Mouse (Mus musculus): ENCODE data around the gene Mpped1.

Mpped1 gene

DNA sequence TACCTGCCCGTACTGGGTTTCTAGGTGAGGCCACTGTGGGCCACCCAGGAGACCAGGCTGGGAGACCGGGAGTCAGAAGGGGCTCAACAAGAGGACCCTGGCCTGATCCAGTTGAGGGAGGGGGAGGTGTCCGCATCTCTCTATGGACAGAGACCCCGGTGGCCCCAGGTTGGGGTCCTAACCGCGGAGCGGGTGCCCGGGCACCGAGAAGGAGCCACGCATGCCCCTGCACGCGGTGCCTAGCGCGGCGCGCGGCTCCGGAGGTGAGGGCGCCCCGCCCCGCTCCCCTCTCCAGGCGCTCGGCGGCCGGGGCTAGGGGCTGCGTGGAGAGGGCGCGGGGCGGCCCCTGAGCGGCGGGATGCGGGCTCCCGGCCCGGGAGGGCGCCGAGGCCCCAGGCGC is at the start of gene Mpped1:
Gene Mpped1, plus strand, starts transcription at position 81 of the 400 bp plus-strand sequence.
- no peak for DNase-seq

DNA sequence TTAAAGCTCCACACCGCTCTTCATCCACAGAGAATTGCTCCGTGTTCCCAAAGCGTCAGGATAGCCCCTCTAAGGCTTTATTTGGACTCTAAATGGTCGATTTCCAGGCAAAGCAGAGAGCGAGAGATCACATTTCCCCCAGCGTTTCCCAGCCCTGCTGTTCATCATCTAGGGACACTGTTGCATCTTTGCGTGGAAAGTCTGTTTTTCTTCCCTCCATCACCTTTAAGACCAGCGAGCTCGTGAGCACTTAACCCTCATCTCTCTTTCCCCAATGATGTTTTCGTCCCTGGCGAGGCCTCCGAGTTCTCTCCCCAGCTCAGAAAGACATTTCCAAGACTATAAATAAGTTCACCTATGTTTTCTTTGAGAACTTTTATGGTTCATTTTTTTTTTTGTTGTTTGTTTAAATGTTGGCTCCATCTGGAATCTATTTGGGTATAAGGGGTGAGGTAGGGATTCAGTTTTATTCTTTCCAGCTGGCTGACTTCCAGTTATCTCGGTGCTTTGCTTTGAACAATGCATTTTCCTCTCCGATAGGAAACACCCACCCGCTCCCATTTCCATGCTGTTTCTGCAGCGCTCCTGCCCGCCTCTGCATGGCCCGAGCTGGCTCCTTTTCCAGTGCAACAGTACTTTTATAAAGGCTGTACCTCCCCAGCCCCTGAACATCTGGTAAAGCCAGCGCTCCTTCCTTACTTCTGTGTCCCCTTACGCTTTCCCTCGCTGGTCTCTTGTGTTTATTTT is 38.4 kb upstream of the Mpped1 start:
- DNase-seq, result peak; percentile 29

DNA sequence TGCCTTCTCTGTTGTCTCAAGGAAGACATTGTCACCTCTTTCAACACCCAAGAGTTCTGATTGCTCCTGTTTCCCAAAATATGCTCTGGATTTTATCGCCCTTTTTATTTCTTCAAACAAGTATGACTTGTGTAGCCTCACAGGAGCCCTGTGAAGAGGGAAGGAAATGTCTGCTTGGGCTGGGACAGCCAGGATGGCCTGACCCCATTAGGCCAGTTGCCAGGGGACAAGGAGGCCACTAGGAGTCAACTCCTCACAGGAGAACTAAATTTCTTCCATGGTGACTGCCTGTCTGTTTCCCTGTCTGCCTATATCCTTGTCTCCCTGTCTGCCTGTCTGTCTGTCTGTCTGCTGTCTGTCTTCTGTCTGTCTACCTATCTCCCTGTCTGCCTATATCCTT is 37.2 kb upstream of the Mpped1 start:
- no peak for DNase-seq

DNA sequence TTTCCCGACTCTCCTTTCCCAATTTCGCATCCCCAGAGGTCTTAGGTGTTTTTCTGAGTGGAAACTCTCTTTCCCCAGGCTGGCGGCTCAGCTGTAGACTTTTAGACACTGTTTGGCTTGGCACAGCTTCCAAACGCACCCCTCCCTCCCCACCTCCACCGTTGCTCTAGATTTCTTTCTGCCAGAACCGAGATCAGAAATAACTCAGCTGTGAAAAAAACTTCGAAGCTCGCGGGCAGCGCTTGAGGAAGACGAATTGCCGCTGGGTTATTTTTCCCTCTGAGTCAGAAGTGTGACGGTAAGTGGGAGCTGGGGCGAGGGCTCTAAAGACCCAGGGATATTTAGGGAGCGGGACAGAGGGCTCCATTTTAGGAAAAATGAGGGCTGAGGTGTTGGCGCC is 33.0 kb upstream of the Mpped1 start:
- DNase-seq, result peak; percentile 64

DNA sequence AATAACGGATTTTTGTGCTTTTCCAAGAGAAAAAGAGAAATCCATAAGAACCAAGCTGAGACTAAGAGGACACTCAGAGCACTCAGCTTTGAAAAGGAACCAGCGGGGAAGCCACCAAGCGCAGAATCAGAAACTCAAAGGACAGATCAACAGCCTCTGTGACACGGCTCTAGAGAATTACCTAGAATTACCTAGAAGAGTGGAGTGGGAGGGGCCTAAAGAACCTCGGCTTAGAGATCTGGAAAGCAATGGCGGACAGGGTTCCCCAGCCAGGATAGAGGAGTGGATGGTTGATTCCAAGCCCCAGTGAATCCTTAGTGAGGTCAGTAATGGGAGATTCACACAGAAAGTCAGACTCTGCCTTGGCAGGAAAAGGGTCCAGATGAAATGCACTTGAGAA is 30.3 kb upstream of the Mpped1 start:
- DNase-seq, result no peak

DNA sequence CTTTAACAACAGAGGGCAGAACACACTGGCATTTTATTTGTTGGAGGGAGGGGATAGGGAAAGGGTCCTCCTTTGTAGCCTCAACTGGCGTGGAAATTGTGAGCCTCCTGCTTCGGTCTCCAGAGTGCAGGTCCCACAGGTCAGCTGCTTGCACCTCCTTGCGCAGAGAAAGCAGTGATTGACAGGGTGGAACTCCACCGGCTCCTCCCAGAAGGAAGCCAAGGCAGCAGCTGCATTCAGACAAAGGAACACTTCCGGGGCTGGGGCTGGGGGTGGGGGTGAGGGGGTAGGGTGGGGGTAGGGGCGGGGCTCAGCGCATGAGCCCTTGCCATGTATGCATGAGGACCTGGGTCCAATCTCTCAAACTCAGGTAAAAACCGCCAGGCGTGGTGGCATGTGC is 29.8 kb upstream of the Mpped1 start:
- no peak for DNase-seq

DNA sequence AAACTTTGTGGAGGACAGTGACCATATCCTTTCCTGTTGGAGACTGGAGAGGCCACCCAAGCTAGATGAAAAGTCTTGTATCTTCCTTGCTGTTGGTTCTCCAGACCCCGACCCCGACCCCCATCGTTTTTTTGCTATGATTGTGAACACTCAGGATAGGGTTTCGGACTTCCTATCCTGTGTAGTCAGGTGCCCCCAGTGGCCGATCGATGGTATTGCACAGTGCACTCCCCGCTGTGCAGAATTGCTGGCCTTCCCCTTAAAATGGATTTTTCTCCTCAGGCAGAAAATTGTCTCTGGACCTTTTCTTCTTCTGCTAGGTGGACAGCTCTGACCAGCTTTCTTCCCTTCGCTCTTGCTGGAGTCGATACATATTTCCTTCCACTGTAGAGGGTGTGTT is 22.5 kb upstream of the Mpped1 start:
- peak; percentile 43 for DNase-seq

DNA sequence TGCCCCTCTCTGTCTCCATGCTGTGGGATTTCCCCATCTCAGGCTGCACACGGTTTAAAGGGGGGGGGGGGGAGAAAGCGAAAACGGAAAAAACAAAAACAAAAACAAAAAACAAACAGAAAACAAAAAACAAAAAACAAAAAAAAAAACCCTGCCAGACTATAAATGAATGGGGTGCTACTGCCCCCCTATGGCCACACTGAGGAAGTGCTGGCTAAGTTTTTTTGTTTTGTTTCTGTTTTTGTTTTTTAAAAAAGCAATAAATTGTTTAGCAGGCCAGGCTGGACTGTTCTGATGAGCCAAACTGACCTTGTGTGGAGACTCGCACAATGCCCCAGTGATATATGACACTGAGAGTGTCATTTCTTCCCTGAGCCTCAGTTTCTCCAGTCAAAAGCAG is 20.3 kb upstream of the Mpped1 start:
- DNase-seq, result no peak

DNA sequence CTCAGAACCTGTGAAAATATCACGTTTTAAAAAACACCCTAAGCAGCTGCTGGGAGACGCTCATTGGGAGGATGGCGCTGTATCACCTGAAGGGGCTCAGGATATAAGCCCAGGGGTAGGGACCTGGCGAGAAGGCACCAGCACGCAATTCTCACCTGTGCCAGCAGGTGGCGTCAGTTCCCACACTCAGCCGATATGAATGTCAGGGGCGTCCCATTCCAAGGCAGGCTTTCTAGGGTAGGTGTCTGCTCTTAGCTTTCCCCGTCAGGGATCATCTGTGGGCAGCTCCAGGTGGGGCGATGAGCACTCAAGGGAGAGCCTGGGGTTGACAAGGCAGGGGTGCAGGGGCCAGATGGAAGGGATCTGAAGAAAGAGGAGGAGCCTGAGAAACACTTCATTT is 18.6 kb upstream of the Mpped1 start:
- peak; percentile 64 for DNase-seq

DNA sequence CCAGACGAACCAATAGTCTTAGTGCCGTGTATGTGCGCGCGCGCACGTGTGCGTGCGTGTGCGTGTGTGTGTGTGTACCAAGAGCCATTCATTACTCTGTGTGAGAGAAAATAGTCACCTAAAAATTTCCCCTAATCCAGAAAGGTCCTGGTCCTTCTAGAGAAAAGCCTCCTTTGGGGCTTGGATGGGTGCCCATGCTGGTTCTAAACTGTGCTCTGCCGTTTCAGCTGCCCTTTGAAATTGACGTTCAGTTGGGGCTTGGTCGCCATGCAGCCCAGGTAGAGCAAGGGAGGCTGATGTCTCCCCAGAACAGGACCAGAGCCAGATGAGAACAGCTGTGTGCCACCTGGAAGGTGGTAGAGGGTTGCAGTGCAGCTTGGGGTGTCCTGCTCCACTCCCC is 17.8 kb upstream of the Mpped1 start:
- no peak for DNase-seq

DNA sequence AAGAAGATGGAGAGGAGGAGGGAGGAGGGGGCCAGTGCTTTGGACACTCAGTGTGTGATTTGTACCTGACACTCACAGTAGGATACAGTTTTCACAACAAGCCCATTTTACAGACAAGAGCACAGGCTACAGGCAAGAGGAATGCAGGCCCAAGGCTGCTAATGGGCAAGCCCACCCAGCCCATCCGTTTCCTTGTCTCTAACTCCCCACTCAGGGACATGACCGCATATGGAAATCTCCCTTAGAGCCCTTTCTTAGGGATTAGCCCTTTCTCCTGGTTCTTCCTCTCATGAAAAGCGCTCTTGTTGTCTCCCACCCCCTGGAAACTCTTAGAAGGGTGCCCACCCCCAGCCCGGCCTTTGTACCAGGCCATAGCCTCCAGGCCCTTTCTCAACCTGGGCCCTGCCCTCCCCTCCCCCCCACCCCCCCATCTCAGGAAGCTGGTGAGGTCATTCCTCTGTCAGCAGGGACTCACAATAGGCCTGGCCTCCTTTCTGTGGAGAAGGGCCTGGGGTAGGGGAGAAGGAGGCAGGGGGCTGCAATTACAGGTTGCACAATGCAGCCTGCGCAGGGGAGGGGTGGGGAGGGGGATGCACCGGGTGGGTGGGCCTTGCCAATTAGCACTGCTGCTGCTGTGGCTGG is 13.8 kb upstream of the Mpped1 start:
- no peak for DNase-seq

DNA sequence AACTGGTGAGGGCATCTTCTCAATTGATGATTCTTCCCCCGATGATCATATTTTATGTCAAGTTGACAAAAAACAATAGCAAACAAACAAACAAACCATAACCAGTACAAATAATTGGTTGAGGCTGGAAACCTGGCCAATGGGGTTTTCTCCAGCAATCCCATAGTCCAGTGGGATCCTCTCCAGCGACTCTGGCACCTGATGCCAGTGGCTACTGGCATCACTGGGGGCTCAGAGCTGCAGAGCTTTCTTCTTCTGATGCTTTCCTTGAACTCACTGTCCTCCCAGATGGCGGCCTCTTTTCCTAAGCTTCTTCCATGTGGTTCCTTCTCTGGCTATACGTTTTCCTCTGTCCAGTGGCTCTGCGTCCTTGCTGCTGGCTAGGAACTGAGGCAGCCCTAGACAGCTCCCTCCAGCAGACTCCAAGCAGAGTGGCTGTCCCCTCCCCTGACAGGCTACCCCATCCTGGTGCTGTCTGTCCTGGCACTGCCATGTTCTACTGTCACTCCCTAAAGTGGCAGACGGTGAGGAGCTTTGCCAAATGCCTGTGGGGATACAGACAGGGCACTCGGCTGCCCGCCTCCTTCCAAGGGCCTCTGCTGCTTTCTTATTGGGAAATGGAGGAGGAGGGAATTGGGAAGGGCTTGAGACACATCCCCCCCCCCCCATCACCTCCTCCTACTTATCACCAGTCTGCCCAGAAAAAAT is 7.8 kb upstream of the Mpped1 start:
- no peak for DNase-seq

DNA sequence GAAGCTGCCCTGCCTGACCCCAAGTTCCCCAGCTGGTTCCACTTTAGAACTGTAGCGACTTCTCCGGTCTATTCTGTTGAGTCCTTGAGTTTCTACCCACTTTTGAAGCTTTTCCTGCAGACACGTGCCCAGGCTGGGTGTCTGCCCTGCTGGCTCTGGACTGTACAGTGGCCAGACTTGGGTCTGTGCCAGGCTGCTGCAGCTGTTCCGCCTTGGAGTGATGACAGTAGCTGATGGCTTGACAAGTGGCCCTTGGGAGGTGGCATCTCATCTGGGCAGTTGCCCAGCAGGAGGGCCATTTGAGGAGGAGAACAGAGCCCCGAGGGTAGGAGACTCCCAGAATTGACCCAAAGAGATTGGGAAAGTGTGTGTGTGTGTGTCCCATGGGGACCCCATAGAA is 6.8 kb upstream of the Mpped1 start:
- peak; percentile 47 for DNase-seq

DNA sequence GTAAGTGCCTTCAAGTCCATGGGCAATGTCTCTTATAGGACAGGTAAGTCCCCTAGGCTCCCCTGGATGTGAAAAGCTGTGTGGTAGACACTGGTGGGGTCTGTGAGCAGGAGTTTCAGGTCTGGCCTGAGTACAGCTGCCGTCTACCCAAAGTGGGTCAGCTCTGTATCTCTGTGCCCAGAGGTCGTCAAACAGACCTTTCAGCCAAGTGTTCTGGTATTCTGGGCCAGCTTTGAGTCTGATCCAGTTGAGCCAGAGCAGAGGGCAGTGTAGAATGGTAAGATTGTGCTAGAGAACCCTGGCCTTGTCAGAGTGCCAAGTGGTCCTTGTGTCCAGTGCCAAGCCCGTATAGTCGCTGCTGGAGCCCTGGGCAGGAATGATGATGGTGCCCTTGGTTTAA is 6.3 kb upstream of the Mpped1 start:
- DNase-seq, result peak; percentile 46

DNA sequence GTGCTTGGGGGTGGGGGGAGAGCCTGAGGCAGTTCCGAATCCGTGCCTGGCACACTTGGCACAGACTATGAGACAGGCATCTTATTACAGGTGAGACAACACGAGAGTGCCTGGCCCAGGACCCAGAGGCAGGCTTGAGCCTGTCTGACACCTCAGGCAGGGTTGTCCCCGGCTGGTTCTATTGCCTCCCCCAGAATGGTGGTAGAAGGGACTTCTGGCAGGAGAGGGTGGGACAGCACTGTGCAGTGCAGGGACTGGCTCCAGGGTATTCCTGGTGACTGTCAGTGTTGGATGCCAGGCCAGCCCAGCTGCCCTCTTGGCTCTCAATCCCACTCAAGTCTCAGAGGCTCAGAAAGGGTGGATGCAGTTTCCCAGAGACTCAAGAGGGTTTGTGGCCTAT is 4.3 kb upstream of the Mpped1 start:
- DNase-seq, result no peak

DNA sequence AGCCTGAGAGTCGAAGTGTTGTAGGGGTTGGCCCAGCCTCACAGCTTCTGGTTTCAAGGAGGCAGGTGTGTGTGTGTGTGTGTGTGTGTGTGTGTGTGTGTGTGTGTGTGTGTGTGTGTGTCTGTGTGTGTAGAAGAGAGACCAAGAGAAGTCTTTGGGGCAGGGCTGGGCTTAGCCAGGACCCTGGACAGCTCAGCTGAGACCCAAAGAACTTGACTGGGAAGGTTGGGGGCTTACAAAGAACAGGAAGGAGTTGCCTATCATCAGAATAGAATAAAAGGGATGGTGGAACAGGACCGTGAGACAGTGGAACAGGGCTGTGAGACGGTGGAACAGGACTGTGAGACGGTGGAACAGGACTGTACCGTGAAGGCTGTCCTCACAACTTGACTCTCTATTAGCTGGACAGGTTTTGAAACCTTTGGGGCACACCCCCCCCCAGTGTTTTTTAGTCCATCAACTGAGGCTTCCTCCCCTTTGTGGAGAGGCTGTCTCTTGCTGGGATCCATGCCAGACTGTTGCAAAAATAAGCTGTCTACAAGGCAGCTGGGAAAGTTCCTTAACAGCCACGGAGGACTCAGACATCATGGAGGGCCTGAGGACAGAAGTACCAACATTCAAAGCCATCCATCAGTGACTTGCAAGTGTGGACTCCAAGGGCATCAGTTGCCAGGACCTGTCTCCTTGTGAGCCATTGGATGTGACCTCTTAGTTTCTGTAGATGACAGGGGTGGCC is 2.8 kb upstream of the Mpped1 start:
- DNase-seq, result no peak

DNA sequence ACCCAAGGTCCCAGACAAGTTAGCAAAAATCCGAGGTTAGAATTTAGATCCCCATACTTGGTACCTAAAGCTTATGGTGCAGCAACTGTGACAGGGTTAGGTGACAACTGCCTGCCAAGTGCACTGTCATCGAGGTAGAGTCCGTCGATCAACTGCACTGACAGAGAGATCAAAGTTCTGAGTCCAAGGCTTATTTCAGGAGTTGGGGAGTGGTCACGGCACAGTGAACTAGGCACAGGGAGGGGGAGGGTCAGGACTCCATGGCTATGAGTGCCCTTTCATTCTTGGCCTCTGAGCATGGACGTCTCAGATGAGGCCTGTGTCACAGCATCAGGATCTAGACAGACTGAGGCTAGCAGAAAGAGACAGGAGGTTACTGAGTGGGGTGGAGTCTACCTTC is 1.8 kb upstream of the Mpped1 start:
- no peak for DNase-seq

DNA sequence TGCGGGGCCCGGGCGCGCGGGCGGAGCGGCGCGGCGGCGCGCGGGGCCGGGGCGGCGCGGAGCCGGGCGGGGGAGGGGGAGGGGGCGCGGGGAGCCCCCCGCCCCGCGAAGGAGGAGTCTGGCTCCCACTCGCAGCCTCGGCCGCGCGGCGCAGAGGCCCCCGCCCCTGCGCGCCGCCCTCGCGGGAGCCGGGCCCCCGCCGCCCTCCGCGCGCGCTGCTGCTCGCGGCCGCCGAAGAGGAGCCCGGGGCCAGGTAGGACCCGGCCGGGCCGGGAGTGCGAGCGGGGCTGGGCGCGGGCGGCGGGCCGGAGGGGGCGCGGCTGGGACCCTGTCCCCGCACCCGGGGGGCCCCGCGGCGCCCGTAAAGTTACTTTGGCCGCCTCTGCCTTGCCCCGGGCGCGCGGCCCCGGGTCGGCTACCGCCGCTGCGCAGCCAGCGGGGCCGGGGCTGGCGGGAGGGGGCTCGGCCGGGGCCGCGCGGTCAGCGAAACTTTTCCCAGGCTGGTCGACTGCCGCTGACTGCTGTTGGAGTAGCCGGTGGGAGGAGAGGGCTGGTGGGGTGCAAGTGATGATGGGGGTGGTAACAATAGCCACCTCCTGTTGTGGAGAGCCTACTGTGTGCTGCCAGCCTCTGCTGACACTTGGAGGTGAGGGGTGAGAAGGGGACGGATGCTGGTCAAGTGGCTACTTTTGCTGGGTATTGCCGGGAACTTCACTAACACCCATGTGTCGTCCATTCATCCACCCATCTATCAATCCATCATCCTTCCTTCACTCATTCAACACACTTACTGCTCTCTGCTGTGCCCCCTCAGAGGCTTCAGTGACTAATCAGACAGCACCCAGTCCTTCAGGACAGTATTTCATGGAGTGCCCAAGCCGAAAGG is 831 bp downstream of the Mpped1 start:
- no peak for DNase-seq

DNA sequence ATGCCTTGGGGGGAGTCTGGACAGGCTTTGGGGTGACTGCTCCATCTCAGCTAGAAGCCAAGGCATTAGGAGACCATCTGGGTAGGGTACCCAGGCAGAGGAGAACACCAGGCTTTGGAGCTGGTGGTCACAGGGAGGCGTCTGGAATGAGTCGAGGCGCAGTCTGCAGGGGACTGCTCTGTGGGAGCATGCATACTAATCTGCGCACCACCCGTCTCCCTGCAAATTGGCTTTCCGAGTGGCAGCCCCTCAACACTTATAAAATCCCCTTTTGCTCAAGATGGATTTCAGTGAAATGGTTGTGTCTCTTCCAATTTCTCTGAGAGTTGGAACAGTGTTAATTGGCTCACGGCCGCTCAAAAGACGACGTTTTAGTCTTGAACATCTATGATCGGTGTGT is 2.0 kb downstream of the Mpped1 start:
- no peak for DNase-seq

DNA sequence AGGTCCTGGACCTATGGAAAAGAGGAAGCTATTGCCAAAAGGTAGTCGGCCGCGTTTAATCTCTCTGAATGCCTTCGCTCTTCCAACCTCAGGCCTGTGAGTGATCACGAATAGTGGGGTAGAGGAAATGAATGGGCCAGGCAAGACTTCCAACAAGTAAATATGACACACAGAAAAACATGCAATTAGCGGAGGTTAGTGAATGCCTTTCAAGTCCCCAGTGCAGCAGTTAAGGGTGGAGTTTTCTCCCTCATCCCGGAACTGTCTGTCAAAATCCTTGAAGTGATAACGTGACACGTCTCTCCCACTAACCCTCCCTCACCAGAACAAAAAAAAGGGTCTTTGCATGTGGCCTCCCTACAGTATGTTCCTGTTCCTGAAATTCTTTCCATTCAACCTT is 3.0 kb downstream of the Mpped1 start:
- no peak for DNase-seq

DNA sequence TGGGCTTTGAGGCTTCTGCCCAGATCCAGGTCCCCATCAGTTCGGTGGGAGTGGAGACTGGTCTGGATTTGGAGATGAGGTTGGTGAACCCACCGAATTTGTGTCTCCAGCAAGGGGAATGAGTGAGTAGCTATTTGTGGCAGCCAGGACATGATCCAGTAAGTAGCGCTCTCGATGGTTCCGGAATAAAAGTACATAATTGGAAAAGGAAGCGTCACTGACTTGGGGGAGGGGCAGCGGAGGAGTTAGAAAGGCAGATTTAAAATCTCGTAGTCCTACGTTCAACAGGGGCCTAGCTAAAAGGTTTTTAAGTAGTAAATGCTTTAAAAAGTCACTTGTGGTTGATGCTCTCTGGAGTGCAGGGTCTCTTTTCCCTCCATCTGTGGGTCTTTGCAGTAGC is 5.5 kb downstream of the Mpped1 start:
- peak; percentile 72 for DNase-seq

DNA sequence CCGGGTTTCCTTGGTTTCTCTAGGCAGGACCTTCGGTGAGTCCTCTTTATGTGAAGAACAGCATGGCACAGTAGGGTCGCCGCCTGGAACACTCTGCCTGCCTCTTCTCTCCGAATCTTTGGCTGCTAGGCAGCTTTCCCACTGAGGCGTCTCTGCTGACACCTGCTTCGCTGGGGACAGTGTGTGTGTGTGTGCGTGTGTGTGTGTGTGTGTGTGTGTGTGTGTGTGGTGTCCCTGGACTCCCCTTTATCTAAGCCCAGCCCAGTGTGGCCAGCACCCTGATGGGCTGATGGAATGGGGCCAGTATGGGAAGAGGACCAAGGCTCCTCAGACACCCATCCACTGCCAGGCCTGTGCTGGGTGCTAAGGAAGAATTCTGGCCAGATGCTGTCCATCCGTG is 9.8 kb downstream of the Mpped1 start:
- no peak for DNase-seq

DNA sequence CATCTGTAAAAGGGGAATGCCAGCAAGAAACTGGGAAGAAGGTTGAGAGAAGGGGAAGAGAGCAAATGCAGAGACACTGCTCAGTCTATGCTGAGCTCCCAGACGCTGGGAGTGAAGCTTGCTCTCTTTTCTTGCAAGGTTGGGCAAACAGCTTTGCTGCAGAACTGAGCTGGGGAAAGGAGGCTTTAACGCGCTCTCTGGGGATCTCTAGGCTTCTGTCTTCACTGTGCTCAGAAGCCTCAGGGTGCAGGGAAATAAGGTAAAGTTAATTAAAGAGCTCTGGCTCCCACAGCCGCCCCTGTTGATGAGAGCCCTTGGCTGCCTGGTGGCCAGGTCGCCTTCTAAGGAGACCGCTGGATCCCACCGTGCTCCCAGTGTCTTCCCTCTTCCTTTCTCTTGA is 17.7 kb downstream of the Mpped1 start:
- no peak for DNase-seq

Measured in right cerebral cortex, postnatal 14 days (tissue).